Comparison of ENCODE assay signal across 18 mouse cellular contexts in the genomic region with DNA sequence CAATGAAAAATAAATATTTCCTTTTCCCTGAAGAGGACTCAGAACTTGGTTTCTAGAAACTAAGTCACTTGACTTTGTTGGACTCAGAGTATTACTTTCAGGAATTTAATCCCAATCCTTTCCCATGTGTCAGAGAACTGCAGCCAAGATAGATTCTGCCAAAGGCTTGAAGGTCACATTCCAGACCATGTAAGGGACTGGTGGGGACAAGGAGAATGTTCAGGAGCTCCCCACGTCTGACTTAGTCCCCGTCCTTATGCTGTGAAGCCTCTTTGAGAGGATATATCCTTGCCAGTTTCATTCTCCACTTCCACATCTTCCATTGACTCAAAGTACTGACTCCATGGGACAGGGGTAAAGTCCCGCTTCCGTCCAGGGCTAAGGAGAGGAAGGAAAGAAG. TPM values are rescaled to one million over a fixed set of nuclear protein-coding genes. Genes with fewer than 3 reads are reported as not detected.
DNase-seq lines count a peak whose midpoint lies in the region; ATAC-seq and TF ChIP-seq lines count a peak whose summit lies in the region.
"Had no signal": no experiment of that assay in that cellular context is flagged by ENCODE, and none has a peak within 500 bp of the region (broad histone marks: within the 10 kb centered on the region; RNA-seq: fewer than 3 reads in every experiment).

No protein-coding gene starts in this region.

- 0 out of 2 replicates have a peak, but pooled peaks cover 3% of the 10 kb centered on the region for H3K36me3 ChIP-seq in heart, embryonic 11.5 days (ENCODE audit: control insufficient read depth, insufficient read depth, low read length)
- peaks cover 20% of the 10 kb centered on the region for H3K36me3 ChIP-seq in heart, embryonic 12.5 days
- peaks cover 11% of the 10 kb centered on the region for H3K36me3 ChIP-seq in liver, adult 2 months (ENCODE audit: control insufficient read depth, insufficient read depth, low read length)

- DNase-seq in adrenal gland, adult 2 months: peak; percentile 27
- no peak for DNase-seq in adrenal gland, adult 18-20 months (ENCODE audit: low spot score in 2 of 2)
- DNase-seq in liver, adult 2 months (ENCODE audit: extremely low read depth, low read depth, low spot score): peak; percentile 41
- DNase-seq in liver: no peak
- no peak for DNase-seq in layer of hippocampus, adult 9-10 months (ENCODE audit: low spot score)
- DNase-seq: cerebellum, adult 9-11 months; forebrain, postnatal 0 days; kidney, postnatal 25 days; liver, postnatal 0 days; right cerebral cortex, postnatal 14 days had no signal

- no peak overlapping the region for H3K4me2 ChIP-seq in heart, embryonic 11.5 days
- no peak overlapping the region for H3K4me2 ChIP-seq in heart, embryonic 12.5 days
- H3K4me2 ChIP-seq: embryonic facial prominence, embryonic 13.5 days; hindbrain, embryonic 13.5 days; midbrain, embryonic 11.5 days had no signal

- no peak for TF ChIP-seq CTCF in liver, adult 2 months (IDR thresholded peaks at IDR 0.05; ENCODE audit: low read depth, low read length)

- ATAC-seq in heart, embryonic 11.5 days (replicated peaks; ENCODE audit: insufficient number of reproducible peaks, low FRiP score, low TSS enrichment): no peak
- no peak for ATAC-seq in heart, embryonic 12.5 days (ENCODE audit: insufficient number of reproducible peaks, low FRiP score)
- ATAC-seq in frontal cortex, adult (ENCODE audit: low TSS enrichment): no peak
- ATAC-seq: forebrain, postnatal 0 days; liver, postnatal 0 days had no signal

- no peak for TF ChIP-seq POLR2A in liver, adult 2 months (IDR thresholded peaks at IDR 0.05; ENCODE audit: extremely low read depth, insufficient read depth, low read length)

- no peaks in the 10 kb centered on the region; the same call in 1 of the 2 replicates for H3K79me2 ChIP-seq in liver, adult 2 months (ENCODE audit: control insufficient read depth, insufficient read depth, low read length)

- no peaks in the 10 kb centered on the region for H3K4me1 ChIP-seq in heart, embryonic 11.5 days (ENCODE audit: control insufficient read depth, insufficient read depth, low read length)
- H3K4me1 ChIP-seq in heart, embryonic 12.5 days (replicated peaks): no peaks in the 10 kb centered on the region
- H3K4me1 ChIP-seq in liver, adult 2 months (ENCODE audit: control insufficient read depth, insufficient read depth, low read length): peaks cover 3% of the 10 kb centered on the region; the same call in 1 of the 2 replicates
- H3K4me1 ChIP-seq: embryonic facial prominence, embryonic 13.5 days; hindbrain, embryonic 13.5 days had no signal

- 0 out of 2 replicates have a peak overlapping the region, but pooled peaks have one; percentile 67 for H3K27ac ChIP-seq in heart, embryonic 11.5 days (ENCODE audit: low read depth, low read length)
- H3K27ac ChIP-seq in heart, embryonic 12.5 days (ENCODE audit: poor library complexity, severe bottlenecking): no peak overlapping the region
- no peak overlapping the region for H3K27ac ChIP-seq in liver, adult 2 months (replicated peaks; ENCODE audit: insufficient read depth, low read depth, low read length)
- H3K27ac ChIP-seq: embryonic facial prominence, embryonic 13.5 days; hindbrain, embryonic 13.5 days; macrophage; stomach, postnatal 0 days had no signal

- 63% methylated on average over 4 of the region's 4 CpGs for WGBS in heart, embryonic 11.5 days (ENCODE audit: insufficient replicate concordance)
- 57% methylated on average over 4 of the region's 4 CpGs for WGBS in heart, embryonic 12.5 days
- WGBS in liver, adult 2 months: 76% methylated on average over 4 of the region's 4 CpGs

- no peaks in the 10 kb centered on the region for H3K9me3 ChIP-seq in heart, embryonic 11.5 days (replicated peaks; ENCODE audit: control insufficient read depth, low read length)
- no peaks in the 10 kb centered on the region for H3K9me3 ChIP-seq in heart, embryonic 12.5 days (replicated peaks)
- H3K9me3 ChIP-seq: embryonic facial prominence, embryonic 13.5 days; hindbrain, embryonic 13.5 days had no signal

- H3K4me3 ChIP-seq in heart, embryonic 11.5 days (ENCODE audit: low read depth, low read length): no peak overlapping the region
- H3K4me3 ChIP-seq in heart, embryonic 12.5 days: no peak overlapping the region
- H3K4me3 ChIP-seq in liver, adult 2 months (ENCODE audit: insufficient read depth, low read depth, low read length): no peak overlapping the region
- H3K4me3 ChIP-seq: embryonic facial prominence, embryonic 13.5 days; hindbrain, embryonic 13.5 days had no signal

- H3K27me3 ChIP-seq in heart, embryonic 11.5 days (ENCODE audit: control insufficient read depth, insufficient read depth, low read length): no peaks in the 10 kb centered on the region
- no peaks in the 10 kb centered on the region for H3K27me3 ChIP-seq in heart, embryonic 12.5 days (replicated peaks)
- H3K27me3 ChIP-seq in liver, adult 2 months (ENCODE audit: control insufficient read depth, insufficient read depth, low read length): no peaks in the 10 kb centered on the region
- H3K27me3 ChIP-seq: embryonic facial prominence, embryonic 13.5 days; hindbrain, embryonic 13.5 days had no signal

- H3K9ac ChIP-seq in heart, embryonic 11.5 days (ENCODE audit: low read depth, low read length): no peak overlapping the region
- H3K9ac ChIP-seq in heart, embryonic 12.5 days: no peak overlapping the region
- no peak overlapping the region for H3K9ac ChIP-seq in liver, adult 2 months (ENCODE audit: low read depth, low read length)
- H3K9ac ChIP-seq: embryonic facial prominence, embryonic 13.5 days; forebrain, postnatal 0 days; hindbrain, embryonic 13.5 days; liver, postnatal 0 days had no signal

RNA-seq across cellular contexts. Expression of gene C2cd3, which starts 17.0 kb away (rescaled TPM):
- total RNA-seq in adrenal gland, adult 2 months (2021): 10 to 100 TPM; 16.5 to 20.3 TPM
- 16.9 and 17.7 TPM in 2 replicates for polyA plus RNA-seq in adrenal gland, adult 2 months (2012; rRNA removed)
- total RNA-seq in adrenal gland, adult 18-20 months (2021): 10 to 100 TPM; 17.4 to 20.2 TPM
- polyA plus RNA-seq in heart, embryonic 11.5 days (2014; fragmentation: Nextera tagmentation; extraction: Ambion mirVana): 20.4 and 22.7 TPM in 2 replicates
- polyA plus RNA-seq in heart, embryonic 12.5 days (2016; fragmentation: Nextera tagmentation; extraction: Ambion mirVana): 20.0 and 20.1 TPM in 2 replicates
- total RNA-seq in liver, adult 2 months (2014; rRNA removed): 4.5 and 5.9 TPM in 2 replicates
- 5.1 TPM in 2 replicates for polyA plus RNA-seq in liver, adult 2 months (2012; rRNA removed)

RNA-seq across cellular contexts. Expression of gene Ppme1, which starts 17.1 kb away (rescaled TPM):
- total RNA-seq in adrenal gland, adult 2 months (2021): 10 to 100 TPM; 60.9 to 69.9 TPM
- polyA plus RNA-seq in adrenal gland, adult 2 months (2012; rRNA removed): 110 and 131 TPM in 2 replicates
- total RNA-seq in adrenal gland, adult 18-20 months (2021): 10 to 100 TPM; 74.6 to 77.5 TPM
- 56.4 and 62.2 TPM in 2 replicates for polyA plus RNA-seq in heart, embryonic 11.5 days (2014; fragmentation: Nextera tagmentation; extraction: Ambion mirVana)
- 52.5 and 55.6 TPM in 2 replicates for polyA plus RNA-seq in heart, embryonic 12.5 days (2016; fragmentation: Nextera tagmentation; extraction: Ambion mirVana)
- total RNA-seq in liver, adult 2 months (2014; rRNA removed): 9.8 and 10.9 TPM in 2 replicates
- 55.2 and 59.1 TPM in 2 replicates for polyA plus RNA-seq in liver, adult 2 months (2012; rRNA removed)

Comparison
In these comparisons a context has a peak if more than half of its experiments do, and no peak if none do; other contexts are left out.
1. DNase-seq: peak in adrenal gland, adult 2 months (single experiment) and liver, adult 2 months (single experiment); none in adrenal gland, adult 18-20 months (0 of 2), liver (single experiment) and layer of hippocampus, adult 9-10 months (single experiment).